Mouse (Mus musculus): ENCODE measurements around the gene Kcnk4.
"Not testable (repeated sequence)": the region's sequence is repeated elsewhere in the genome, so short reads cannot be mapped to it uniquely, and the experiment has no call there.

The Kcnk4 gene

GRCm38 (mm10) chr19:6913991-6914390 lies 20.3 kb downstream of the Kcnk4 start:
- no peak for DNase-seq

- DNase-seq, result no peak
Observed at GRCm38 (mm10) chr19:6913036-6913435, 21.3 kb downstream of the Kcnk4 start.

GRCm38 (mm10) chr19:6912205-6912970 lies 21.9 kb downstream of the Kcnk4 start:
- no peak for DNase-seq

- DNase-seq, result no peak
Observed at GRCm38 (mm10) chr19:6911101-6912074, 22.9 kb downstream of the Kcnk4 start.

GRCm38 (mm10) chr19:6910306-6910705 lies 24.0 kb downstream of the Kcnk4 start:
- peak; percentile 63 for DNase-seq

- peak; percentile 89 for DNase-seq
Observed at GRCm38 (mm10) chr19:6909507-6910289, 24.6 kb downstream of the Kcnk4 start, which contains the start of the genes Trmt112 and Prdx5. TSS of gene Trmt112 (plus strand) at chr19:6909698. TSS of gene Prdx5 (minus strand) at chr19:6910106.

- no peak for DNase-seq
Observed at GRCm38 (mm10) chr19:6909021-6909420, 25.3 kb downstream of the Kcnk4 start.

GRCm38 (mm10) chr19:6907811-6908540 lies 26.3 kb downstream of the Kcnk4 start:
- DNase-seq, result no peak

GRCm38 (mm10) chr19:6907094-6907493 lies 27.2 kb downstream of the Kcnk4 start:
- no peak for DNase-seq

- no peak for DNase-seq
Observed at GRCm38 (mm10) chr19:6906199-6906598, 28.1 kb downstream of the Kcnk4 start.

- DNase-seq, result no peak
Observed at GRCm38 (mm10) chr19:6905498-6906159, 28.7 kb downstream of the Kcnk4 start.

GRCm38 (mm10) chr19:6904846-6905245 lies 29.5 kb downstream of the Kcnk4 start:
- no peak for DNase-seq

GRCm38 (mm10) chr19:6903031-6903430 lies 31.3 kb downstream of the Kcnk4 start:
- DNase-seq, result no peak

GRCm38 (mm10) chr19:6899641-6900040 lies 34.7 kb downstream of the Kcnk4 start:
- DNase-seq, result no peak

- DNase-seq, result not testable (repeated sequence)
Observed at GRCm38 (mm10) chr19:6895608-6896305, 38.6 kb downstream of the Kcnk4 start.

- DNase-seq, result no peak
Observed at GRCm38 (mm10) chr19:6893731-6894451, 40.4 kb downstream of the Kcnk4 start.

- no peak for DNase-seq
Observed at GRCm38 (mm10) chr19:6892512-6892911, 41.8 kb downstream of the Kcnk4 start.

- DNase-seq, result no peak
Observed at GRCm38 (mm10) chr19:6877965-6878364, 56.4 kb downstream of the Kcnk4 start.

- DNase-seq, result no peak
Observed at GRCm38 (mm10) chr19:6876799-6877198, 57.5 kb downstream of the Kcnk4 start.

- no peak for DNase-seq
Observed at GRCm38 (mm10) chr19:6875834-6876233, 58.5 kb downstream of the Kcnk4 start.
